Mouse (Mus musculus) kidney, adult 11 months (tissue): ENCODE results near the gene Gpr26.

ENCODE experiments used
- DNase-seq: peaks from one replicate; pipeline ENCODE4 v3.0.0; 2022

Gene Gpr26

DNA sequence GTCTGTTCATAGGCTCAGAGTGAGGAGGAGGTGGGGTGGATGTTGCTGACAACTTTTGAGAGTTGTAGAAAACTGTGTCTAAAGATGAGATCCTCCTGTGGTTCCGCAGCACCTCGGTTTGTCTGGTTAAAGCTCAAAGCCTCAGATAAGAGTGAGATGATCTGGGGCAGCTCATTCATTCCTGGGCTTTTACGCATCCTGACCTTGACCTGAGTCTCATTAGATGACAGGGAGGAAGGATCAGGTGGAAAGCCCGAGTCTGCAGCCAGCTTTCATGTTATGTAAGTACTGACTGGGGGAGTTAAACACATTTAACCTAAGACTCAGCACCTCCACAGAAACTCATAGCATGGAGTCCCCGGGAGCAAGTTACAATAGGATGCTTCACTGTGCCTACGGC is 60.4 kb downstream of the Gpr26 start:
- no peak for DNase-seq

DNA sequence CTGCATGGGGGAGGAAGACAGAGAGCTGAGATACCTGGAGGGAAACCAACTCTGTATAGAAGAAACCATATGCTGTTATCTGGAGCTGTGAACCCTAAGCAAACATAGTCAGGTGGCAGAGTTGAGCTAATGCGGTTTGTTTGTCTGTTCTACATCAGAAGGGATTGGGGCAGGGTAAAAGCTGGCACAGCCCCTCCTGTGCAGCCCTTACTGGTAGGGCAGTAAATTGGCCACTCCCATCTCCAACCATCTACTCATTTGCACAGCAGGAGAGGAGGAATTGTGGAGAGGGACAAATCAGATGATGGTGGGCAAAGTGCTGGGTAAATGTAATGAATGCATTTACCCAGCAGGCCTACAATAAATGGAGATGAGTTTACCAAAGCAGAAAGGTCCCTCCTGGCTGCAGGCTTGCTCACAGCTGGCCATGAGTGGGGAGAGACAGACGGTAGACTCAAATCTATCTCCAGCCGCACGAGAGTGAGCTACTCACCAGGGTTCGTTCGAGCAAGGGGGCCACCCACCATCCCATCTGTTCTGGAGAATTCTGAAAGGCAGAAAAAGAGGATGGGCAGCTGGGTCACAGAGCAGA is 65.8 kb downstream of the Gpr26 start:
- DNase-seq, result no peak
